Mouse (Mus musculus): ENCODE measurements around the gene Cd180.
"Not testable (repeated sequence)": the region's sequence is repeated elsewhere in the genome, so short reads cannot be mapped to it uniquely, and the experiment has no call there.

Cd180 gene

DNA sequence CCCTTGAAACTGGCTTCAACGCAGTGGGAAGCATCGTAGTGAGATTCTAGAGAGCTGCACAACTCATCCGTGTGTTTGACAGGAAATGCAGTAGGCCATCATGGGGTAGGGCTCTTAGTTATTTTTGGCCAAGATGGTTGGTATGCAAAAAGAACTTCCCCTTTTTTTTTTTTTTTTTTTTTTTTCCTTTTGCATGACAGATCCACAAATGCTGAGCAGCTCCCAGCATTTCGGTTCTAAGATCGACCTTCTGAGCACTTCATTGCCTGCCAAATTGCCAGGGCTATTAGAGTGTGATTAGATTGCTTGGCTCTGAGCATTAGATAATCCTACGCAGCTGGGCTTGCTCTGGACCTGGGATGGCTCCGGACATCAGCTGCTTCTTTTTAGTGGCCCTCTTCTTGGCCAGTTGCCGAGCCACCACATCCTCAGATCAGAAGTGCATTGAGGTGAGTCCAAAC is at the start of gene Cd180:
Gene Cd180 (plus strand): TSS at position 218 of the 461 bp plus-strand sequence.
- DNase-seq: peak; percentile 31

DNA sequence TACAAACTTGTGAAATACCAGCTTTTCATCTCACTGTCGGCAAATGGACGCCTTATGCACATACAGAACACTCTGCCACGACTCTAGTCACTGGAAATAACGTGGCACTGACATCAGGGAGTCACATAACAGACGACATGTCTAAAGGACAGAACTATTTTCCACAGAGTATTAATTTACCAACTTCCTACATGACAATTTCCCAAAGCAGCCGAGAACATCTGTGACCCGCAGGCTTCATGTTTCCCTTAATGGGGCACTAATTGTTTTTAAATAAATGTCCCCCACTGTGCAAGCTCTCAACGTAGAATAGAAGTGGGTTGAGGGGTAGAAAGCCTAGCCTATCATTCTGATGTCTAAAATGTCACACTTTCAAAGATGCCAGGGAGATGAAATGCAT is 49.0 kb upstream of the Cd180 start:
- DNase-seq: no peak

DNA sequence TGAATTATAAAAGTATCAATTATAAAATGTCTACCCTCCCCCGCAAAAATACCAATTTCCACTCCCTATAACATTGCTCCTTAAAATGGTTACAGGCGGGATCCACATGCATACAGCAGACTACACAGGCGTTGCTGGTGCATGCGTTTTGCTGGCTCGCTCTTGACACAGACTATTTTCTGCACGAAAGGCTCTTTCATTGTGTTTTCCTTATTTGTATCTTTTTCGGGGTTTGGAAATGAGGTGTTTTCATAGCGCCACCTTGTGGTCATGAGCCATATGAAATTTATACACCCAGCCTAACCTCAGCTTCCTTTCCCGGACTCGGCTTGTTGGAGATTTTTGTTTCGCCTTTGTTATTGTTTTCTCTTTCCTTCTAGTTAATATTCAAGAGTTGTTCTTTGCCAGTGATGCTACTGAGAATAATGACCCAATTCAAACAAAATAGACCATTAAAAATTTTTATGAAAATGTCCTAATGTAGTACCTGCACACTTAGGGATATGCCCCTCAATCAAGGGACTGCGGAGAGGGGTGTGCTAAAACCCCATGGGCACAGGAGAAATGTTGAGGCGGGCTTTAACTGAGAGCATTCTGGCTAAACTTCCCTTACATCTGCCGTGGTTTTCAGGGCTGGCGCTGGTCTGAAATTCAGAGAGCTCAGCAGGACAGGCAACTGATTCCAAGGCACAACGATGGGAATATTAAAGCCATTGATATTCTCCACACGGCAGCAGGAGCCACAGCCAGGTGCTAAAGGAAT is 48.4 kb upstream of the Cd180 start:
- DNase-seq: peak; percentile 86

DNA sequence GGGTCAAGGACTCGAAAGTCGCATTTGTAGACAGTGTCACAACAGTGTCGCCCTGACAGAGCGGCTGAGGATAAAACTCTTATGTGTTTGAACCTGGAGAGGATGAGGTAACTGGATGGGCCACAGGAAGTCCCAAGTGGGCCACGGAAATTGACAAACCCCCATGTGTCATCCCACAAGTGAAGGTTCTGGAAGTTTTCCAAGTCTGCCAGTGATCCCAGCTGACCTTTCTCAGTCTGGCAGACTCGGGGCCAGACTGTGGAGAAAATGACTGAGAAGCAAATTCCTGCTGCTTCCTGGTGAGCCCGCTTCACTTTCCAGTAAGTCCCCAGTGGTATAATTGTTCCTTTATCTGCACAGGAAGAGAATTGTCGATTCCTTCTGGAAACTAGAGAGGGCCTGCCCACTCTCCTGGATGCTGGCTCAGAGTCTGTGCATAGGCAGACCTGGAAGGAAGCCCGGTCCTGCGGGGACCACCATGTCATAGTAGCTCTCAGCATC is 47.0 kb upstream of the Cd180 start:
- DNase-seq: peak; percentile 78

DNA sequence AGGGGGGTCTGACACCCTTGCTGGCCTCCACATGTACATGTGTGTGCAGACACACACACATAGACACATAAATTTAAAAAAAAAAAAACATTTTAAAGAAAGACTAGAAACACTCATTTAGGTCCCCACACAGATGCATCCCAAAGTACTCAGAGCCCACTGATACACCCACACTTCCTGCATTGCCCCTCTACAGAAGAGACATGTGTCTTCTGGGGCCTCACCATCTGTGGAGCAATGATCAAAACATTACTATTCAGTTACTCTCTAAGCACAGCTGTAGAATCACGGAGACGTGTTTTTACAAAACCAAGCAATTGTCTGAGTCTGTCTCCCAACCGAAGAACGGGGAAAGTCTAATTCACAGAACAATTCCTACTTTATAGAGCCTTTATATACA is 45.8 kb upstream of the Cd180 start:
- DNase-seq: no peak

DNA sequence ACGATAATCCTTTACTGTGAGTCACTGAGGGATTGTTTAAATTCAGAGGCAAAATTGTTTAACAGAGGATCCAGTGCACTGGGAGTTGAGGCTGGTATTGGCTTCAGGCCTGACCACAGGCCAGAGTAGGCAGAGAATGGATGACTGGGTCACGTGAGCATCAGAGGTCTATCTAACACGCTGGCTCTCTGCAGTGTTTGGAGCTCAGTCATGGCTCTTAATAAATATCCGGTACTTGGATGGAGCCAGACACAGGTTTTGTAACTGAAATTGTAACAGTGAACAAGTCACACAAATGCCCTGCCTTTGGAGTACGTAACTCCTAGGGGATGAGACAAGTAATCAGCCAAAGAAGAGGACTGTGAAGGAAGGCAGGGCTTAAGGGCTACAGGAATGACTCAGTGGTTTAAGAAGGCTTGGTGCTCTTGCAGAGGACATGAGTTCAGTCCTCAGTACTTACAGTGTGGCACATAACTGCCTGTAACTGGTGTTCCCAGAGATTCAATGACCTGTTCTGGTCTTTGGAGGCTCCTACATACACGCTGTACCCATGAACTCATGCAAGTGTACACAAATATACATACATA is 41.0 kb upstream of the Cd180 start:
- no peak for DNase-seq

DNA sequence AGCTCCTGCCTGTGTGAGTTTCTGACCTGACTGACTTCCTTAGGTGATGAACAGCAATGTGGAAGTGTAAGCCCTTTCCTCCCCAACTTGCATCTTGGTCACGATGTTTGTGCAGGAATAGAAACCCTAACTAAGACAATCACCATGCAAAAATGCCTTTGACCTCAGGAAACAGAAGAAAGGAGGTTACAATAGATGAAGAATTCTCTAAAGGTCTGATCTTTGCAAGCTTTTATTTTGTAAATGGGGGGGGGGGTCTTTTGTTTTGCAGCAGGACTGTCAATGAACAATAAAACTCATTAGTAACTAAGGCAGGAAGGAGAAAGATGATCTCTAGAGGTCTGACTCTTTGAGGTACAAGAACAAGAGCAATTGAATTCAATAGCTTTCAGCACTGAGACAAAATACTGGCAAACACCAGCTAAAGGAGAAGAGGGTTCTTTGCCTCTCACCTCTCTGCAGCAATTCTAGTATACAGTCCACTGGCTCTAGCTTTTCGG is 38.2 kb upstream of the Cd180 start:
- DNase-seq: no peak

DNA sequence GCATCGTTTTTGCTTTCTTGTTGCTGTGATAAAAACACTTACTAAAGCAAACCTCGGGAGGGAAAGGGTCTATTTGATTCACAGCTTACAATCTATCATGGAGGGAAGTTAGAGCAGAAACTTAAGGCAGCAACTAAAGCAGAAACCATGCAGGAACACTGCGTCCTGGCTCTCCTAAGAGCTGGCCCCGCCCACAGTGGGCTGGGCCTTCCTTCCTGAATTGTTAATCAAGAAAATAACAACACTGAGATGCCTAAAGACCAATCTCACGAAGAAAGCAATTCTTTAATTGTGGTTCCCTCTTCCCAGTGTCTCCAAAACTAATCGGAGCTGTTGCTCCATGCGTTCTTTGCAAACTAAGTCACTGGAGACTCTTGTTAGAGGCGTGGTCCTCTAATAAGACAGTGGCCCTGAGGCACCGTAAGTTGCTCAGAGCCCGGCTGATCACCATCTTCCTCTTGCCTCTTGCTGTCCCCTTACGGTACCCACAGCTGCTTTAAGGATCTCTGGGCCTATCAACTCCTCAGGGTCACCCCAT is 37.1 kb upstream of the Cd180 start:
- DNase-seq: peak; percentile 59

DNA sequence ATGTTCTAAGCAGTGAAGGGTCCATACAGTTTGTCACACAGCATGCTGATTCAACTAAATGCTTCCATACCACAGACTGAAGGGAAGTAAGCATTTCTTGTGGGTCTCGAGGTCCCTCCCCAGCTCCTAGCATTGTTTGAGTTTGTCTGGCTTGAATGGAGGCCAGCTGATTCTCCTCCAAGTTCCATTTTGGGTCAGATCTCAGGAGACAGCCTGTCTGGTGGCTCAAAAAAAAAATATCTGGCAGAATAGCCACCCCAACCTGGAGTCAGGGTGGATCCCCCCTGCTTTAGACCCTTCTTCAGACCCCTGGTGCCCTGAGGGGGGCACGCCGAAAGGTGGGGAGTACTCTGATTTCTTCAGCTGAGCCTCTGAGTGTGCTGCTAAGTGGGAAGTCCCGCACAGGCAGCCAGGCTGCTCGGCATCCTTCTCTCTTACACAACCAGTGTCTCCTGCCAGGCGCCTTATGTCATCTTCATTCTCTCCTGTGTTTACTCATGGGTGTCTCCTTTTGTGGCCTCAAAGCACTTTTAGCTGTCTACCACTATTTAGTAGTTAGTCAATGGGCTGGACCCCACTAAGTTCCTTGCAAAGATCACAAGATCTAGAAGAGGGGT is 35.0 kb upstream of the Cd180 start:
- peak; percentile 85 for DNase-seq

DNA sequence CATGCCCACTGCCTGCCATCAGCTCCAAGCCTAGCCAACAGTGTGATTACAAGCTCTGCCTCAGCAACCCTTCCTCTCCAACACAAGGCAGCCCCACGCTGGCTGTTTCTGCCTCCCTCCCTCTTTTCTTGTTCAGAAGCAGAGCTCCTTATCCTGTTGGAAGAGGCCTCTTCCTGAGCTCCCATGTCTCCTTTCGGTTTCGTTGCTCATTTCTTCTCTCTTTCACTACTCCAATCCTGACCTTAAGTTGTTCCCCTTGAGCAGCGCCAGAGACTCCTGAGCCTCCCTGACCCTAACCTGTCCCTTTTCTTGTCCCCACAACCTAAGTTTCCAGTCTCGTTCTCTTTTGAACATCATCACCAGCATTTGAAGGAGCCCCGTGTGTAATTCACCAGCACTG is 29.3 kb upstream of the Cd180 start:
- DNase-seq: no peak

DNA sequence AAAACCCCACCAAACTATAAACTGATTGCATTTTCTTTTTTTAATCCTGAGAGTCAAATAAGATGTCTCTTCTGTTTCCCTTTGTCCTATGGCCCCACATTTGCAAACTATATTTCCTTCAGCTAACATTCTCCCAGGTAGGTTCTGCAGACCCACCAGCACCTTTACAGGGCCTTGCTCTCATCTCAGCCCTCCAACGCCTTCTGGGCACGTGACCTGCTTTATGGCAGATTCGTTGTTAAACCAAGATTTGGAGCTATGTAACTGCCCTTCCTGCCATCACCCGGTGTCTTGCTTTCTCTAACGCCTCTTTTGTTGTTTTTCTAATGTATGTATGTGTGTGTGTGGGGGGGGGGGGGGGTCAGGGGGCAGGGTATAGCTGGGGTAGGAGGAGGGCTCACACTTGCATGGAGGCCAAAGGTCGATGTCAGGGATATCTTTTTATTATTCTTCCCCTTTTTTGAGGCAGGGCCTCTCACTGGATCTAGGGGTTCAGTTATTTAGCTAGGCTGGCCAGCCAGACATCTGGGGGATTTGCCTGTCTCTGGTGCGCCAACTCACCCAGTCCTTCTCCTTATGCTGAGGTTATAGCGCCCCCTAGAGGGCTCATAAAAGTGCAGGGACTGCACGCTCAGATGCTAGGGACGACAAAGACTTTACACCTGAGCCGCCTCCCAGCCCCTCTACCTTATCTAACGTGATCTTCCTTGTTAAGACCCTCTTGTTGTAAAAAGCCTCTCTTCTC is 28.3 kb upstream of the Cd180 start:
- DNase-seq: peak; percentile 69

DNA sequence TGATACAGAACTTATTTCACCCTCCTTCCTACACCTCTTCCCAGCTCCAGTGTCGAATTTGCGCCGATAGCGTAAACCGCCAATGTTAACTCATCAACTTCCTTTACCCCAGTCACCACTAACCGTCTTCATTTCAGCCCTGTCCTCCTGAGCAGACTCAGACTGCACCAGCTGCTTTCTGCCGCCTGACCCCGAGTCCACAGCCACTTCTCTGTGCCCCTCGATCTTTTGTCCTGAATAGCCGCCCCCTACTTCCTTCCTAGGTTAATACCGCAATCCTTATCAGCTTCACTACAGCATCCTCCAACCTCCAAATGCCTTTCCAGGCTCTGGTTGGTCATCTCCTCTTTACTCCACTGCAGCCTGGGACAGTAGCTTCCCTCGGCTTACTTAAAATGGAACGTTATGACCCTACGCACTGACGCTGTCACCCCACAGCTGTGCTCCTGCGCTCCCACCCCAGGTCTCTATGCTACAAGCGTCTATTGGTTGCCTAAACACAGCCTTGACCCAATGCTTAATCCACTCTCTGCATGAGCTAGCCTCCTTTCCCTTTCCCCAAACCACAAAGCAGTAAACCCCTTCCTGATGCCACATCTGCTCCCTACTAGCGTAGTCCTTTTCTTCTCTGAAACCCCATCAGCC is 27.6 kb upstream of the Cd180 start:
- no peak for DNase-seq

DNA sequence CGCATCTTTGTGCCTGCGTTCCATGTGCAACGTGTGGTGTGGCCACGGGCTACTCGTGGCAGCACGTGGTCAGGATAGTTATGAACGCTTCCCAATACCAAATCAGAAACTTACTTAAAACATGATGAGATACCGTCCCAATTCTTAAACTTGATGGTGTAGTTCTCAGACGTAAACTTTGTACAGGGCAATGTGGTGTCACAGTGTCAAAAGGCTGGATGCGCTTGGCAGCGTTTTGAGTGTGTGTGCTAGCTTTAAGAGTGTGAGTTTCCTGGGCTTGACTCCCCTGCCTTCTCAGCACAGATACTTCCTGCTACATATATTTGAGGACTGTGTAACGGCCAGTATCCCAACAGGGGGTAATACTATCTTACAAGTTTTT is 27.1 kb upstream of the Cd180 start:
- no peak for DNase-seq

DNA sequence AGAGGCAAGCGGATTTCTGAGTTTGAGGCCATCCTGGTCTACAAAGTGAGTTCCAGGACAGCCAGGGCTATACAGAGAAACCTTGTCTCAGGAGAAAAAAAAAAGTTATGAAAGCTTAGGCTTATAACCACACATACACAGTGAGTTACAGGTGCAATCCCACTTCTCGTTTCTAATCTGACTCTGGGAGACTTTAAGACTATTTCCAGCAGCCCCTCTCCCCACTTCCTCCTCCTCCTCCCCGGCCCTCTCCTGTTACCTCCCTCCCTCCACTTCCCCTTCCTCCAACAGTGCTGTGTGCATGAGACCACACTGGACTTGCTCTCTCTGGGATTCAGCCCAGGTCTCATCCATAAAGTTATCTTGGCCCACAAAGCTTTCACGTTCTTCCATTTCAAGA is 26.6 kb upstream of the Cd180 start:
- DNase-seq: no peak

DNA sequence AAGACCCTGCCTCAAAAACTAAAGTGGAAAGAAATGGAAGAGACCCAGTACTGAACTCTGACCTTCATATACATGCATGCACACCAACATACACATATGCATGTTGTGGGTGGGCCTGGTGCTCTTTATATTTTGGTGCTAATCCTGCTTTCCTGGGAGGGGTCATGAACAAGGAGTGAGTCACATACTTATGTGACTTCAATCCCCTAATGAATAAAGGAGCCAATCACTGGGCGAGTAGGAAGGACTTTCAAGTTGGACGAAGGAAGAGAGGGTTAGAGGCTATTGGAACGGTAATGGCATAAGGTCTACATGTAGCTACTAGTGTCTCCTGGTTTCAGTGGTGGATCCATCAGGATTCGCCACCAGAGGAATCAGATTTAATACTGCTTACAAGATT is 26.0 kb upstream of the Cd180 start:
- DNase-seq: no peak

DNA sequence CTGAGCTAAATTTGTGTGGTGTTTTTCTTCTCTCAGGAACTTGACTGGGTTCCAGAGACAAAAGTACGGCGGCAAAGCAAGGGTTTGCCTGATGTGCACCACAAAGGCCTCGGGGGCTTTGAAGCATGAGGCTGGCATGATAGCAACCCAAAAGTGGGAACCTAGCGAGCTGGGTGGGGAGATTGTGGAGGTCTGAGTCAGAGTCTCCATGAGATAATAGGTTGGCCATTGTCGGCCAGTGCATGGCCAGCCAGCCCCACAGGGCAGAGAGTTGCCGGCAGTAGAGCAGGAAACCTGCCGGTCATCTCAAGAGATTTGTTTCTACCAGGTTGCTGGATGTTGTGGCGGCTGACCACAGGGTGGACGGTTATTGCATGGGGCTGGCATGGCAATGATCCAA is 25.5 kb upstream of the Cd180 start:
- no peak for DNase-seq

DNA sequence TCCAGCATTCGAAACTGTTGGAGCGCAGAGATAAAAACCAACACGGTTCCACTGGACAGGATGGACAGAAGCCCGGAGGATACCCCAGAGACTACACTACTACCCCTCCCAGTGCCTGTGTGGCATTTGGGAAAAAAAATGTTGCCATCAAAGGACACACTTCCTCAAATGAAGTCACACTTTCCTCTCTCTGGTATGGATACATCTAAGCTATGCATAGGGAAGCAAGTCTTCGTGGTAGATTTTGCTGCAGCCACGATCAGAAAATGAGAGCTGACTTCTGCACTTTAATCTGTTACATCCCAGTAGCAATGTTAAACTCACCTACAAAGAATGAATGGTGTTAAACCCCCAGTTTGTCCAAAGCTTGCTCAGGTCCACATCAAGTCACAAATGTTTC is 24.4 kb upstream of the Cd180 start:
- no peak for DNase-seq

DNA sequence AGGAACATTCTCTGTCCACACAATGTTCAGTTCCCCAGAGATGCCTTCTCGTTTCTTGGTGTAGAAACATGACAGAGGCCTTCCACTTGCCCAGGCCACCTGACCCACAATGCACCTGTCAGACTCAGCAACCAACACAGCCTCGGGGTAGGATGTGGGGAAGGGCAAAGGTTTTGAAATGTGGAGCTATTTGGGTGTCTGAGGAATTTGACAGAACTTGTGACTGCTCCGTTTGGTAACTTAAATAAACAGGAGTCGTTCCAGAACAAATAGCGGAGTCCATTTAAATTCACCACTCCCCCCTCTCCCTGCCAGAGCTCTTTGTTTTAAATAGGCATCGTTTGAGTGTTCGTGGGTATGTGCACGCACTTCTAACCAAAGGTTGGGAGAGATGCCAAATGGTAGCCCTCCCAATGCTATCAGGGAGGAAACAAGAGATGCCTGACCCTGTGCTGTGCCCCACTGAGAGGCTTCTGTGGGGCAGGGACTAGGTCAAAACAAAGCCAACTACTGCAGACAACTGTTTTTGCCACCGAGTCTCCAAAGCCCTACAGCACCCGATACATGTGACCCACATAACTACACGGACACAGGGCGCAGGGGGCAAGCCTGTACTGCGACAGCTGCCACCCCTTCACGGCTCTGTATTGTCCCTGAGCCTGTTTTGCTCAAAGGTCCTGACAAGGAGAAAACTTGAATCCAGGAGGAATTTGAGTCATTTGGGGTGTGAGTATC is 23.7 kb upstream of the Cd180 start:
- DNase-seq: no peak

DNA sequence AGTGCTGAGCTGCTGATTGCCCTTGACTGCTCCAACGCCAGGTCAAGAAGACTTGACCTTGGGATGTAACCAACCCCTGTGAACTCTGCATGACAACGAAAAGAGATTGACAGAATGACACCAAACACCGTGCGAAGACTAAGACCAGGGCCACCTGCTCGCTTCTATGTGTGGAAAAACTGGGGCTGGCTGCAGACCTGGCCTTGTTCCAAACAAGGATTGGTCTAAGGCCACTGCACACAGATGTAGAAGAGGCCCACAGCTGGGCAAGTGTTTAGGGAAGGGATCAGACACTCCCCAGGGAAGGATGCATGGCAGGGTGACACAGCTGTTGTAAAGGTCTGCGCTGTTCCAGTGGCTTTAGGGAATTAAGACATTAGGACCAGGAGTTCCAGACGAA is 22.9 kb upstream of the Cd180 start:
- no peak for DNase-seq

DNA sequence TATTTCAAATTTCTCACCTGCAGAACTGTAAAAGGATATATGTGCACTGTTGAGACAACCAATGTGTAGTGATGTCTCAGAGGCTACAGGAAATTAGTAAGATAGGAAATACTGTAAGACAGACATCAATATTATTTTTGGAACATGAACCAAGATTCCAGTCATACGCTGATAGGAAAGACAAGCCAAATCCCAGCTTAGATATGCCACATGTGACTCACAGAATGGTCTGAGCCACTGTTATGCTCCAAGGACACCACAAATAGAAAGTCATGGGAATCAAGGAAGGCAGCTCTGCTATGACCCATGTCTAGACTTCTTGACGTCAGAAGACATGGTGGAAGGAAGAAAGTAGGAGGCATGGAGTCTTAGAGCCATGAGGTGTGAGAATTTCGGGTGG is 19.3 kb upstream of the Cd180 start:
- DNase-seq: no peak

DNA sequence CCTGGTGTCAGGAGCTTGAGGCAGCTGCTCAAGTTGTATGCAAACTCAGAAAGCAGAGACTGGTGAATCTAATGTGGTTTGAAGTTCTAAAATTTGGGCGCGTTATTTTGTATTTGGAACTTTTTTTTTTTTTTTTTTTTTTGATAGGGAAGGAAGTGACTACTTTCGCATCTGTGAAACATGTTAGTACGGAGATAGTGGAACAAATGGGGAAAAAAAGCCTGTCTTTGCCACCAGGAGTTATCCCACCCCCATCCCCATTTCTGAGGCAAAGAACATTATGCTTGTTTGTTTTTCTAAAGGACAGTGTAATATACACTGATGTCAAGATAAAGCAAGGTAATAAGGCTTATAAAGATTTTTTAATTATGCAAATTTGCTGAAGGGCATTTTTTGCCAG is 15.8 kb upstream of the Cd180 start:
- not testable (repeated sequence) for DNase-seq

DNA sequence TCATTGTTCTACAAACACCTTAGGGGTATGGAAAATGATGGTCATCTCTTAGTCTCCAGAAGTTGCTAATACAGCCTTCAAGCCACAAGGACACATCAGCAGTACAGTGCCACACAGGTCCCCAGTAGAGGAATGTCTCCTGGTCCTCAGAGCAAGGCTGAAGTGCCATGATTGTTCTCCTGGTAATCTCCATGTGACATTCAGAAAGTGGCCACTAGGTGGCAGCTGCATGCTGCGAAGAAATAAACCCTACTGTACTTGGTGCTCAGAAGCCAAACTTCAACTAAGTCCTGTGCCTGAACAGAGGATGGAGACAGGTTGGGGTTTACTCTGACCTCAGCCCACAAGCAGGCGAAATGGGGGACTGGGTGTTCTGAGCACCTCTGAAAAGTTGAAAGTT is 14.9 kb upstream of the Cd180 start:
- DNase-seq: peak; percentile 83

Data from lung, postnatal 10 days (tissue).